Mouse (Mus musculus) cerebellum, adult 9-11 months (tissue): ENCODE measurements around the gene Gm9837.
"Not testable (repeated sequence)": the region's sequence is repeated elsewhere in the genome, so short reads cannot be mapped to it uniquely, and the experiment has no call there.

Experiments
- DNase-seq: peaks from one replicate; pipeline ENCODE4 v3.0.0; 2022

Gene Gm9837

DNA sequence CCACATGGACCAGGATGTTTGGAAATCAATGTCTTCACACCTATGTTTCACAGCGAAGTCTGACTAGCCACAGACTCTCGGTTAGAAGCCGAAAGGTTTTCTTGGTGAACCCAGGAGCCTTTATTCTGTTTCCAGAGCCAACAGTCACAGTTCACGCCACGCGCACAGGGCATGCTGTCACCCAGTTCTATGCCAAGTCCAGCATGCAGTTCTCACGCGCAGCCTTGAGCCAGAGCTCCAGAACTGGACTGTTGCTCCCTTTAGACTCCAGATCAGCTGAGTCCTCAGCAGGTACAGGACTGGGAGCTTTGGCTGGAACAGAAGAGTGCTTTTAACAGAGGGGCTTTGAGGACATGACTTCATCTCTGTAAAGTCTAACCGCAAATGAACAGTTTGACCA, 17.9 kb downstream of the Gm9837 start:
- DNase-seq, result peak; percentile 67

DNA sequence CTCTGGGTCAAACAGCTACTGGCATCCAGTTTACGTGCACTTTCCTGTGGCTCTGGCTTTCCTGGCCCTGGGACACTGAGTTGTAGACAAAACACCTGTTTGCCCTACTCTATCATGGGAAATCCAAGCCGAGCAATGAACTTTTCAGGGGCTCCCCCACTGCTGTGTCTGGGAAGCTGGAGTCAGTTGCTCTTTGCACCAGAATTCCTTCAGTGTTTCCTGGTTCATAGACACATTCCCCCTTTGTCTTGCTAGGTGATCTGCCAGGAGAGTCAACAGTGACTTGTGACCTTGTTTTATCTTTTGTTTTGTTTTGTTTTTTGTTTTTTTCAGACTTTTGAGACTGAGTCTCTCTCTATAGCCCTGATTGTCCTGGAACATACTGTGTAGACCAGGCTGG, 18.9 kb downstream of the Gm9837 start:
- DNase-seq, result no peak

DNA sequence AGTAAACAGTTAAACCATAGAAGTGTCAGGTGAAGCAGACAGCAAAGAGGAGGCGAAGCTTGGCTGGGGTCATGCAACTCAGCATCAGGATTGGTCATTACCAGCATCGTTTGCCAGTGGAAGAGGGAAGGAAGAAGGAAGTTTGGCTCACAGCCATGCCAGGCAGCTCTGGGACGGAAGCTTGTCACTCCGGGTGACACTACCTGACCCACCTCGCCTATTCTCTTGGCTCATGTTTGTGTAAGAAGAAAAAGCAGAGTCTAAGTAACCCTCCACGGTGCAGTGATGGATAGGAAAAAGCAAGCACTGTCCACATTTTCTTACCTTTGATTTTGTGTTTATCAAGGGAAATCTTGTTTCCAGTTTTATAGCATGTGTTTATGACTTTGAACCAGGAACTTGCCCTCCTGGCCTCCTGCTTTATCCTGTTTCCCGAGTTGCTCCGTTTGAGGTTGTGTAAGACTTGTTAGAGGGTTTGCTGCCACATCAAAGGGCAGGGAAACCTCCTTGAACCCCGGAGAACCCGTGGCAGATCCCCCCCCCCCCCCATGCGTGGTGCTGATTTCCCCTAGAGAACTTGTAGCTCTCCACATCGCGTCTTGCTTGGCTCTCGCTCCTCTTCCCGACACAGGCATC, 20.1 kb downstream of the Gm9837 start:
- DNase-seq, result no peak

DNA sequence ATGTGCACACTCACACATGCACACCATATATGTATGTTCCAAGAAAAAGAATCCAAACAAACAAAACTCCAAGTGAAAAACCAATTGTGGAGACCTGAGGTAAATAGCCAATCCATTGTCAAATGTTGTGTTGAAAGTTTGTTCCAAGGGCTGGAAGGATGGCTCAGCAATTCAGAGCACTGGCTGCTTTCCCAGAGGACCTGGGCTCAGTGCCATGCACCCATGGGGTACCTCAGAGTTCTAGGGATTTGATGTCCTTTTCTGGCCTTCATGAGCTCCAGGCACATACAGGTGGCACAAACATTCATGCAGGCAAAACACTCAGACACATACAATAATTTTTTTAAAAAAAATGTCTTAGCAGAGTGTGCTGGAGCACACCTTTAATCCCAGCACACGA, 21.8 kb downstream of the Gm9837 start:
- peak; percentile 91 for DNase-seq

DNA sequence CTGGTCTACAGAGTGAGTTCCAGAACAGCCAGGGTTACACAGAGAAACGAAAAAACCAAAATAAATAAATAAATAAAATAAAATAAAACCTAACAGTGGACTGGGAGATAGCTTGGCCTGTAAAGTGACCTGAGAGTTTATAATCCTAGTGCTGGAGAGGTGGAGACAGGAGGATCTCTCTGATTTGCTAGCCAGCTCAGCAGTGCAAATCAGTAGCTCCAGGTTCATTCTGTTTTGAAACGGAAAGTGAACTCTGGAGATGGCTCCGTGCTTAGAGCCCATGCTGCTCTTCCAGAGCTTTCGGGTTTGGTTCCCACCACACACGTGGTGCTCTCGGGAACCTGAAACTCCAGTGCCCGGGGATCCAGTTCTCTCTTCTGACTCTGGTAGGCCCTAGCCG, 22.3 kb downstream of the Gm9837 start:
- DNase-seq, result no peak

DNA sequence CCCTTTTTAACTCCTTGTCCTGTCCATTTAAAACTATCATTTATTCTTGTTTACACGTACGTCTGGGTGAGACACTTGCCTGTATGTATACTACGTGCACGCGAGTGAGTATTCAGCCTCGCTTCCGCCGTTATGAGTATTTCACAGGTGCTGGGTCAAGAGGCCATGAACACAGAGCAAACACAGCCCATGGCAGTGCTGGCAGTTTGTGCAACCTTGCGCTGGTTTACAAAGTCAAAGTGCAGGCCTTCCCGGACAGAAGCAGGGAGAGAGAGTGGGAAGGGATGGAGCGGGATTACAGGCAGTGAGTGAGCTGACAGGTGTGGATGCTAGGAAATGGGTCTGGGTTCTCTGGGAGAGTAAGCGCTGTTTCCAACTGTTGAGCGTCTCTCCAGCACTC, 24.1 kb downstream of the Gm9837 start:
- DNase-seq, result no peak

DNA sequence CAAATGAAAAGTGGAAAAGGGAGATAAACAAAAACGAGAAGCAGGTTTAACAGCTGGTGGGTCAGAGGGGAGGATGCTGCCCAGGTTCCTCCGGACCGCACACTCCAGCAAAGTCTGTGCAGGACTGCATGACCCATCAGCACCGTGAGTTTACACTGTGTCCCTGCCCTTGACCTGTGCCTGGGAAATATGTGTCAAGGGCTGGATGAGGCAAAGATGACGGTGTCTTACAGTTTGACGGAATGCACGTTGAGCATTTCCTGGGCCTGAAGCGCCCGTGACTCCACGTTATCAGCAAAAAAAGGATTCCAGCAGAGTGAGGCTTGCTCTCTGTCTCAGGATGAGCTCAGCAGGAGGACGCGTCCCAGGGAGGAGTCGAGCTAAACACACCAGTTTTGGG, 24.7 kb downstream of the Gm9837 start:
- DNase-seq, result no peak

DNA sequence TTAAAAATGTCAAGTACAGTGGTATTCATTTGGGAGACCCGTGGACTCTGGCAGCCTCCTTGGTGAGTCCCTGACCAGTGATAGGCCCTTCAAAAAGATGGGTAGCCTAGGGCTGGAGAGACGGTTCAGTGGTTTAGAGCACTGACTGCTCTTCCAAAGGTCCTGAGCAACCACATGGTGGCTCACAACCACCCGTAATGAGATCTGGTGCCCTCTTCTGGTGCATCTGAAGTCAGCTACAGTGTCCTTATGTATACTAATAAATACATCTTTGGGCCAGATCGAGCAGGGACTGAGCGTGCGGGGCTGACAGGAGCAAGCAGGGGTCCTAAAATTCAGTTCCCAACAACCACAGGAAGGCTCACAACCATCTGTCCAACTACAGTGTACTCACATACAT, 26.4 kb downstream of the Gm9837 start:
- no peak for DNase-seq

DNA sequence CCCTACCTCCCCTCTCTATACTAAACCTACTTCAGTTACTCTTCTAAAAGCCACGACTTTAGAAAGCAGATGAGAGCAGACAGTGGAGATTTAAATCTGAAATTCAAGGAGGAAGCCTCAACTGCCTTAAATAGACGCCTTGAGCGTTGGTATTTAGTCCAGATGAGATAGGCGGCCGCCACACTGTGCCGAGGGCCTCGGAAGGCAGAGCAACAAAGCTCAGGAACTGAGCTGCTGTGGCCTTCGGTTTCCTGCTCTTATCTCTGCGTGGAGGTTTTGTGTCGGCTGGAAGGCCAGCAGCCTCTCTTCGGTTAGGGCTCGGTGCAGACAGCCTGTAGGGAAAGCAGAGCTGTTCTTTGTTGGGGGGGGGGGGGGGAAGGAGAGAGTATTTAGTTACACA, 28.4 kb downstream of the Gm9837 start:
- DNase-seq, result no peak

DNA sequence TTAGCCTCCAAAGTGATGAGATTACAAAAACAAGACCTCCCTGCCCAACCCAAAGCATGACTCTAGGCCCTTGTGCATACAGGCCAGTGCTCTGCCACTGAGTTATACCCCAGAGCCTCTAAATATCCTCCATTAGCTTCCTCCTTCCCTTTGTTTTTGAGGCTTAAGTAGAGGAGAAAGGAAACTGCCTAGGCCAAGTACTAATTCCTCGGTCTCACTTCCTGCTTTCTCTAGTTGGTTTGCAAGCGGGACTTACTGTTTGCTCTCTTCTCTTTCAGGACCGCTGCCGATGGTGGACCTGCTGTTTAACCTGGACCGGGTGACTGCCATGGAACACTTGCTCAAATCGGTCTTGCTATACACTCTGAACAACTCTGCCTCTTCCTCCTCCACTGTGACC, 33.9 kb downstream of the Gm9837 start:
- DNase-seq, result no peak

DNA sequence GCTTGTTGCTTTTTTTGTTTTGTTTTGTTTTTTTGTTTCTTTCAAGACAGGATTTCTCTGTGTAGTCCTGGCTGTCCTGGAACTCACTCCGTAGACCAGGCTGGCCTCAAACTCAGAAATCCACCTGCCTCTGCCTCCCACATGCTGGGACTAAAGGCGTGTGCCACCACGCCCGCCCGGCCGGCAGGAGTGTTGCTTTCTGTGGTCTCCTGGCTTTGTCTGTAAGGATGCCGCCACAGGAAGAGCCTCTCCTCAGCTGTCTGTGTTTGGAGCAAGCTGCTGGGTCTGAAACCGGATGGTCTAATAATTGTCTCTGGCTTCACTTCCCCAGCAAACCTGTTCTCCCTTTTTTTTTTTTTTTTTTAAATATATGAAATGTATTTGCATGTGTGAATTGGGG, 34.8 kb downstream of the Gm9837 start:
- no peak for DNase-seq

DNA sequence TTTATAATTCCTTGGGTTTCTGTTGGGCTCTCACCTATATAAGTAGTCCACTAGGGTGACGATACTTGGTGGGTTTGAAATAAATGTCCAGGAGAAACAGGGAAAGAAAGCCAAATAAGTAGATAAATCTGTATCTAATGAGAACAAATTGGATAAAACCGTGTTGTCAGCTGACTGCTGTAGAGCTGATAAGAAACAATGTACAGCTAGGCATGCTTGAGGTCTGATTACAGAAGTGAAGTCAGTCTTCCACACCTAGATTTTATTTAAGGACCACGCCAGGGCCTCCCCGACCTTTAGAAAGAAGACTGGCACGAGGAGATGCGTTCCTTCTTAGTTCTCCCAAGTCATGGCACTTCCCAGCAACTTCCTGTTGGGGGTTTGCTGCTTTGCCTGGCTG, 37.2 kb downstream of the Gm9837 start:
- no peak for DNase-seq

DNA sequence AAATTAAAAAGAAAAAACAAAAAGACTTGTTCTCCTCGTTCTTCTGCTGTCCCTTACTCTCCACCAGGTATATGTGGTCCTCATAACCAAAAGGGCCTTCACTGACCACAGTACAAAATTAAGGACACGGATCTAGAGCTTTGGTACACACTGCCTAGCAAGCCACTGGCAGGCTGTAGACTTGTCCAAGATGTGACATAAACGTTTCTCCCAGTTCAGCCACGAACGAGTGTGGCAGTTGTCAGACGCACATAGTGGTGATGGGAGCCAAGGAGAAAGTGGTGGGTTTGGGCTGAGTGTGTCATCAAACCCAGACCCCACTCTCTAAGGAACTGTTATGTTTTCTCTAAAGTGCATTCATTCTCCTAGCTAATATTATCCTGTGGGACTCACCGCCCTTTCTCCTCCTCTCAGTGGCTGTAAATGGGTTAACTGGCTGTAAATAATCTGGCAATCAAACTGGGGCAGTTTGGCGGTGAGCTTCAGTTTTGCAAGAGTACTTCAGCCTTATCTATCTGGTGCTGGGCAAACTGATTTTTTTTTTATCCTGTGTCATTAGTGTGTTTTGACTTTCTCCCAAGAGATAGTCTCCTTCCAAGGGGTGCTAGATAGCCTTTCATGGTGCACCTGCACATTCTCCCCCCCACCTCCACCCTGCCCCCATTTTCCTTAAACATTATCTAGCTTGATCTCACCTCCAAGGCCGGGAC, 38.8 kb downstream of the Gm9837 start:
- no peak for DNase-seq

DNA sequence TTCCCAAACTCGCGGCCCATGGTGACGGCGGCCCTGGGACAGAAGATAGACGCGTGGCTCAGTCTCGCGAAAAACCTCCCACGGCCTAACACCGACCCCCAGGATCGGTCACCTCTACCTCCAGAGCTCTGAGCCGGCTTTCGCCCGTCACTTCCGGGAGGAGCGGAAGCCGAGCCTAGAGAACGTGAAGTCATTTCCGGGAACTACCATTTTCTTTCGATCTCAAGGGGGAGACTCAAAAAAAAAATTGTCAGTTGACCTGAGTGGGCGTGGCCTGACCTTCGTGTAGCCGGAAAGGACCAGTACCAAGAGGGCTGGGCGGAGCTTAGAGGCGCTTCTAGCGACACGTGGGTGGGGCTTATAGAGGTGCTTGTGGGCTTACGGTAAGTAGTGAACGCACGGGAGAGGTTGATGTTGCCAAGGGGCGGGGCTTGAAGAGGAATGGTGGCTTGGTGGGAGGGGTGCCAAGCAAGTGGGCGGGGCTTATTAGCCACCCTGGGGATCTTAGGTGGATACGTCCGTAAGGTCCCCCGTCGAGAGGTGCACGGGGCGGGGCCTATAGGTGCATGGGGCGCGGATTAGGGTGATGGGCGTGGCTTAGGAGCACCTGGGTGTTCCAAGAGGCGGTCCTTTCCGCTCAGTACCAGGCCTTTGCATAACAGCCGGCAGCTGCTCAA, 39.5 kb downstream of the Gm9837 start, which contains the start of the genes Uqcrq and Gdf9:
Gene Uqcrq (minus strand): TSS at position 162 of the 677 bp plus-strand sequence.
Gene Gdf9 (plus strand): TSS at position 354 of the 677 bp plus-strand sequence.
- peak; percentile 100 for DNase-seq

DNA sequence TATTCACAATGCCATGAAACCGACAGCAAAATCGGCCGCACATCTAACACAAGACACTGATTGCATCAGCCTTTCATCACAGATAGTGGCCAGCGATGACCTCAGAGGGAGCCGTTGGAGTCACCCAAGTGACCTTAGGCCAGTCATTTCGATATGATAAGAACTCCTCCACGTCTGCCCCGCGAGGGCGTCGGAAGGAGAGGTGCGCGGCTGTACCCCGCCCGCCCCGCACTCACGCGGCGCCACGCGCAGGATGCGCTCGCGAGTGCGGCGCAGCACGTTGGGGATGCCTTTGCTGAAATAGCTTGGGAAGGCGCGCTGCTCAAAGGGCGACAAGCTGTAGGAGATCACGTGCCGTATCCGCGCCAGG, 40.0 kb downstream of the Gm9837 start:
- DNase-seq, result no peak

DNA sequence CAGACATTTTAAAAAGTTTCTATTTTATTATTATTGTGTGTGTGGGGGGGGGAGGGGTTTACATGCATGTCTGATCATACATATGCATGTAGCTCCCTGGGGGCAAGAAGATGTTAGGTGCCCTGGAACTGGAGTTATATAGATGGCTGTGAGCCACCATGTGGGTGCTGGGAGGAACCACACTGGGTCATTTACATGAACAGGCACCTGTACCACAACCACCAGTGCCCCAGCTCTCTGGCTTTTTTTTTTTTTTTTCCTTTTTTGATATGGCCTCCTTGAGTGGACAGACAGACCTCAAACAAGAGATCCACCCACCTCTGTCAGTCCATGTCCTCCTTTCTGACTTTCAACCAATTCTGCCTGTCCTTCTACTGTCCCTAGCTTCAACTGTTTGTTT, 41.1 kb downstream of the Gm9837 start:
- no peak for DNase-seq

DNA sequence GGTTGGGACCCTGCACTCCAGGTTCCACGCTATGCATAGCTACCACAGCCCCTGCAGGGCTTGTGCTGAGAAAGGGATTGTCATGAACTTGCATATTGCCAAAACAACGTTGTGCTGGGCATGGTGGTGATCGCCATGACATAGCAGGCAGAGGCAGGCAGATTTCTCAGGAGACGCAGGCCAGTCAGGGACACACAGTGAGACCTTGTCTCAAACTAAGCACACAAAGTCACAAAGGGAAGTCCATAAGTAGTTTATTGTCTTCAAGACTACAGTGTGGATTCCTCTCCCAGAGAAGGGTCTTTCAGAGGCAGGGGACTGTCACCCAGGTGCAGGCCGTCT, 41.6 kb downstream of the Gm9837 start:
- no peak for DNase-seq

DNA sequence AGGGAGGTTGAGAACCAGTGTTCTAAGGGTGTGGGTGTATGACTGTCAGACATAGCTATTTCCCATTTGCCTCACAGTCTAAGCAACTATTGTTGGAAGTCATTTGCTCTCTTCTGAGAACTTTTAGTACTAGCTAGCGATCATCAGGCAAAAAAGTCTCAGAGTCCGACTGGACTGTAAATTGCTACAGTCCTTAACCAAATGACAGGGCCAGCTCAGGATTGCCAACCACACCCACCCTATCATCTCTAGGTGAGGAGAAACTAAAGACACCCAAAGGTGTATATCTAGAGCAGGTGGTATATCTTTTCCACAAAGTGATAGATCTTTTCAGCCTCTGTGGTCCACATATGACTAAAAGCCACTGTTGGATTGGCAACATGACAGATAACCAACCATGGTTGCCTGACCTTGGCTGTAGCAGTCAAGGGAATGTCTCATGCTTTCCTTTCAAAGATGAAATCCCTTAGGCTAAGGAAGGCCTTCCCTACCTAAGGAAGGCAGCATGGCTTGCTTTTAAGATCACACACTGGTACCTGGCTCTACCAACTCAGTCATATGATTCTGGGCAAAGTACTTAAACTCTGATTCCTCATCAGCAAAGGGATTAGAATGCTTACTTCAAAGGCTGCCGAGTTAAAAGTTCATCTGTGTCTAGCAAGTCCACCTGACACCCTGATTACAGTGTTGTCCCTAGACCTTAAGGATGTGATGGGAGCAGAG, 42.1 kb downstream of the Gm9837 start:
- DNase-seq, result no peak

DNA sequence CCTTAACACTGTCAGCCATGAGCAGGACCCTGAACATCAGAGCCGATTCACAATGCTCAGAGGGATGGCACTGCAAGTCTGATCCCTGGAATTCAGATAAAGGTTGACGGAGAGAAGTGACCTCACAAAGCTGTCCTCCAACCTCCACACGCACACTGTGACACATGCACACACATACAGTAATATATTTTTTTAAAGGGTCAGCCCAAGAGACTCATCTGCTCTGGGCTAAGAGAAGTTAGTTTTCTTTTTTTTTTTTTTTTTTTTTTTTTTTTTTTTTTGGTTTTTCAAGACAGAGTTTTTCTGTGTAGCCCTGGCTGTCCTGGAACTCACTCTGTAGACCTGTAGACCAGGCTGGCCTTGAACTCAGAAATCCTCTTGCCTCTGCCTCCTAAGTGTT, 43.4 kb downstream of the Gm9837 start:
- not testable (repeated sequence) for DNase-seq

DNA sequence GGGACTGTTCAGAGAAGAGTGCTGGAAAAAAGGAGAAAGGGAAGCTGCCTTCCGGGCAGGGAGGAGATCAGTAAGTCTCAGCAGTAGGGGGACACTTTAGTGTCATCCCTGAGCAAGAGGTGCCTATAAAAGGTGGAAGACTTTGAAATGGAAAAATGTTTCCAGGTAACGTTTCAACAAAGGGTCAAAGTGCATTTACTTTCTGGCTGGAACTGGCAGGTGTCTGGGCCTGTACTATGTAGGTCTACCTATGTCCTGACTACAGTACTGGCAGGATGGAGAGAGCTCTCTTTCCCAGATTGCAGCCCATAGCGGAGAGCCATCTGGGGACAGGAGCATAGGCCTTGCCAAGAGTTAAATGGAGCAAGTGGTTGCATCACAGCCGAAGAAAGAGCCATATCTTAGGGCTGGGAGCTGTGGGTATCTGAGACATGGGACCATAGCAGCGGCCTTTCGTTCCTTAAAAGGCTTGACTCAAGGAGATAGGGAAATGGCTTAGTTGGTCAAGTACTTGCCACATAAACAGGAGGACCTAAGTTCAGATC, 44.5 kb downstream of the Gm9837 start:
- no peak for DNase-seq

DNA sequence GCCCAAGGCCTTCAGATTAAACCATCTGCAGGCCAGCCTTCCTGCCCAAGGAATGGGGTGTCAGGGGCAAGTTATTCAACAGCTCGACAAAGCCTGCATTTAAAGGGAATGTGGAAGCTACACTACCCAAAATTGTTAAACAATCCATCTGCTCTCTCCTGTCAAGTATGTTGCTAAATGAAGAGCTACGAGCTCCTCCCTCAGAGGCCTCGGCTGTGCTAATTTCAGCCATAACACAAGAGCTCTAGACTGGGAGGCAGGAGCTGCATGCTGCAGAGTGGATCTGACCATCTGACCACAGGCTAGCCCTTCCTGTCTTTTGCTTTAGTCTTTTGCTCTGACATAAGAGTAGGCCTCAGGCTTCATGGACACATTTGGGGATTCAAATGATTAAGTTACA, 45.0 kb downstream of the Gm9837 start:
- DNase-seq, result no peak

DNA sequence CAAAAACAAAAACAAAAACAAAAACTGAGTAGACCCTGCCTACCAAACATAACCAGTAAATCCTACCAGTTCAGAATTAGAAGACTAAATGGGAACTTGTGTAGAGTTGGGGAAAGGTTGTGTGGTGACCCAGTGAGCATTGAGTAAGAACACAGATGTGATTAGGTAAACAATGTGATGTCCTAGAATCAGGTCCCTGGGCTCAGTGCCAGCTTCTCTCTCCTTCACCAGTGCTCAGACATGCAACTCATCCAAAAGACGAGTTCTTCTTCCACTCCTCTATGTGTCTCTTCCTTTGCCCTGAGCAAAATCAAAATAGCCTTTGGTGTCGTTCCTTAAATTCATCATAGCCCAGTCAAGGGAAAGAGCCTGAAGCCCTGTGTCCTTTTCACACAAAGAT, 45.5 kb downstream of the Gm9837 start:
- DNase-seq, result no peak

DNA sequence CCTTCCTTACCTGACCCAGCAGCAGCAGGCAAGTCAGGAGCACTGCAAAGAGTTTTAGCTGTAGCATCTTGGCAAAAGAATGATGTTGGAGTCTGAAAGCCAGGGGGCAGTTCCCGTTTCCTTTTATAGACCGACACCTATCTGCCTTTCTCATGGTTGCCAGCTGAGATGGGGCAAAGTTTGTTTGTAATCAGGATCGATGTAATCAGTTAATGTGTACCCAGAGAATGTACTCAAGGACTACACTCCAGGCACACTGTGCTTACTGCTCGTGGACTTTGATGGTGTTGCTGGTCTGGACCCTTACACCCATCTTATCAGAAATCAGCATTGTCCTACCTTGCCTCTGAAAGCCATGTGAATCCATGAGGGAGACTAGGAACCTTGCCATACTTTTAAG, 47.2 kb downstream of the Gm9837 start, which contains the start of gene Leap2:
Gene Leap2 (minus strand): TSS at position 135 of the 400 bp plus-strand sequence.
- DNase-seq, result no peak
